Mouse (Mus musculus) spleen, adult 12 weeks (tissue): ENCODE results near the gene Hpcal1.

Source experiments
- DNase-seq: peaks from one replicate; pipeline ENCODE4 v3.0.0; 2022; ENCODE audit warnings: low spot score

Hpcal1 gene

GRCm38 (mm10) chr12:17690564-17691281 lies at the start of gene Hpcal1:
Hpcal1 (plus strand) TSS chr12:17690856.
- peak; percentile 83 for DNase-seq

GRCm38 (mm10) chr12:17641269-17641668 lies 49.4 kb upstream of the Hpcal1 start:
- DNase-seq: no peak

- DNase-seq: no peak
These were observed 46.1 kb upstream of the Hpcal1 start for GRCm38 (mm10) chr12:17644385-17645222.

- no peak for DNase-seq
These were observed 44.2 kb upstream of the Hpcal1 start for GRCm38 (mm10) chr12:17646457-17646856.

- no peak for DNase-seq
These were observed 39.2 kb upstream of the Hpcal1 start for GRCm38 (mm10) chr12:17651223-17652095.

GRCm38 (mm10) chr12:17652216-17653050 lies 38.2 kb upstream of the Hpcal1 start:
- DNase-seq: no peak

- DNase-seq: no peak
These were observed 37.4 kb upstream of the Hpcal1 start for GRCm38 (mm10) chr12:17653051-17653783.

- DNase-seq: no peak
These were observed 33.0 kb upstream of the Hpcal1 start for GRCm38 (mm10) chr12:17657561-17658195.

- DNase-seq: no peak
These were observed 32.1 kb upstream of the Hpcal1 start for GRCm38 (mm10) chr12:17658521-17658920.

GRCm38 (mm10) chr12:17661483-17661920 lies 29.2 kb upstream of the Hpcal1 start:
- no peak for DNase-seq

GRCm38 (mm10) chr12:17663991-17664635 lies 26.5 kb upstream of the Hpcal1 start:
- no peak for DNase-seq

- DNase-seq: no peak
These were observed 24.7 kb upstream of the Hpcal1 start for GRCm38 (mm10) chr12:17665906-17666326.

GRCm38 (mm10) chr12:17666616-17667015 lies 24.0 kb upstream of the Hpcal1 start:
- DNase-seq: no peak

GRCm38 (mm10) chr12:17673729-17674128 lies 16.9 kb upstream of the Hpcal1 start:
- DNase-seq: no peak

GRCm38 (mm10) chr12:17674182-17674812 lies 16.4 kb upstream of the Hpcal1 start:
- no peak for DNase-seq

- no peak for DNase-seq
These were observed 12.9 kb upstream of the Hpcal1 start for GRCm38 (mm10) chr12:17677743-17678142.

GRCm38 (mm10) chr12:17679571-17679970 lies 11.1 kb upstream of the Hpcal1 start:
- no peak for DNase-seq

- no peak for DNase-seq
These were observed 8.5 kb upstream of the Hpcal1 start for GRCm38 (mm10) chr12:17682161-17682560.

- no peak for DNase-seq
These were observed 6.3 kb upstream of the Hpcal1 start for GRCm38 (mm10) chr12:17684315-17684714.
